Mouse (Mus musculus) layer of hippocampus, postnatal 10 days (tissue): ENCODE data around the gene Syt8. TPM values are rescaled to one million over a fixed set of nuclear protein-coding genes. Genes with fewer than 3 reads are reported as not detected.

Experiments used
- DNase-seq, 2 experiments: peaks; one replicate each; pipeline ENCODE4 v3.0.0; 2021; ENCODE audit warnings: low spot score in 2 of 2
- total RNA-seq, 2 experiments: library from RNA; stranded (reverse); gene quantifications; 2 replicates each; pipeline ENCODE4 v1.2.3; 2021

Syt8 gene
- total RNA-seq, 2 experiments from 2014 or later: not detected

DNA sequence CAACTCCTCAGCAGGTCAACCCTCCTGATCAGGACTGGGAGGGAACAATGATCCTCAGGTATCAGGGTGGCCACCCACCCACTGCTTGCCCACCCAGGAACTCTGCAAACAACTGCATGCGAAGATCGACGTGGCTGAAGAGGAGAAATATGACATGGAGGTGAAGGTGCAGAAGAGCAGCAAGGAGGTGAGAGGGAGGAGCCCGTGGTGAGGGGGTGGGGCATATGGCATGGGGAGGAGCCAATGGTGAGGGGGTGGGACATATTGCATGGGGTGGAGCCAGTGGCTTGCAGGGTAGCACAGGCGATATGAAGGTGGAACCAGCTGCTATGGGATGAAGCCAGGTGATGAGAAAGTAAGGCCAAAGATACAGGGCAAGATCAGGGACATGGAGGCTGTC is 8.8 kb downstream of the Syt8 start:
- no peak for DNase-seq

DNA sequence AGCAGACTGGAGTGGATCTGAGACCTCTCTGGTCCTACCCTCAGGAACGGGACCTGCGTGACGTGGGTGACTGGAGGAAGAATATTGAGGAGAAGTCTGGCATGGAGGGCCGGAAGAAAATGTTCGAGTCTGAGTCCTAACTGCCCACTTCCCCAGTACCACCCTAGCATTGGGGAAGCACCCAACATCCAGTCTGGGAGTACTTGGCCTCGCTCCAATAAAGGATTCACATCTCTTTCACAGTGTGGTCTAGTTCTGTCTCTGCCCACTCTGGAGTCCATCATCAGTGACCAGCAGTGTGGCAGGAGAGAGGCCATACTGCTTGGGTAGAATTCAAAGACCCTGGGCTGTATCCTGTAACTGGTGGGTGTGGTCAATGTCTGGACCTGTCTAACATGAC is 9.5 kb downstream of the Syt8 start:
- DNase-seq: no peak

DNA sequence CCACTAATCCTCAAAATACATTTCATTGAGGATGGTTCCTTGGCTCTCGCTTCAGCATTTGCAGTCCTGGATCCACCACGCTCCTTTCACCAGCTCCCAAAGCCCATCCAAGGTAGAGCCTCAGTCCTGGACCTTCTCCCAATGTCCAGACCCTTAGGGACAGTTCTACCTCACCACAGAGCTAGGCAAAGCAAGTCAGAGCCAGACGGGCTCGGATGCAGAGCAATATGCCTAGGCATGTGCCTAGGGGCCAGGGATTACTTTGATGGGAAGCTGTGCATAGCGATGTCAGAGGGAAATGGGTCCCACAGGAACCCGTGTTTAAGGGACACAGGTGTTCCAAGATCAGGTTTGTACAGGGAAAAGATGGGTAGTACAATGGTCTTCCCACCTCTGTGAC is 10.7 kb downstream of the Syt8 start:
- no peak for DNase-seq

DNA sequence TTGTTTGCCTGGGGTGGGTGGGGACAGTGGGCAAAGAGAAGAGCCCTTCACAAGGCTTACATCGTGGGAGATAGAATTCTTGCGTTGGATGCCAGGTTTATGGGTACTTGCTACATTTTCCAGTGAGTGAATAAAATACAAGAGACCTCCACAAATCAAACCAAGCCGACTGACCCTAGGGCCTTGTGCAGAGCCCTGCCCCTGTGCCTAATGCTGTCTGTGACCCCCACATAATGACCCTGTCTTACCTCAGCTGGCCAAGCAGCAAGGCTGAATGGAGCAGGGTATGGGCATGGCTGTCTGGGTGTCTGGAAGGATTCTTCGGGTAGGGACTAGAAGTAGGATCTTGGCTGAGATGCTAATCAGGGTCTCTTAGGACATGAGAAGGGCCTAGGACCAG is 11.6 kb downstream of the Syt8 start:
- no peak for DNase-seq

DNA sequence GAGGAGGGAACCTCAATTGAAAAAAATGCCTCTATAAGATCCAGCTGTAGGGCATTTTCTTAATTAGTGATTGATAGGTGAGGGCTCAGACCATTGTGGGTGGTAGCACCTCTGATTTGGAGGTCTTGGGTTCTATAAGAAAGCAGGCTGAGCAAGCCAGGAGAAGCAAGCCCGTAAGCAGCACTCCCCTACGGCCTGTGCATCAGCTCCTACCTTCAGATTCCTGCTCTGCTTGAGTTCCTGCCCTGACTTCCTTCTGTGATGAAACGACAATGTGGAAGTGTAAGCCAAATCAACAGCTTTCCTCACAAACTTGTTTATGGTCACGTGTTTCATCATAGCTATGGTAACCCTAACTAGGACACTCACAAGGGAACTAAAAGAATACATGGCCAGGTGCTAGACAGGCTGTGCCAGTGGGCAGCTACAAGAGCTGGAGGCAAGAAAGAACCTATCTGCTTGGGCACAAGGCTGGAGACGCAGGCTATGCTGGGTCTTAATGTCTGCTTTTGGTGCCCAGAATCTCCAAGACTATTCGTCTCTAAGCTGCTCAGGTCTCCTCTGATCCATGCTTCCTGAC is 14.5 kb downstream of the Syt8 start:
- DNase-seq: no peak

DNA sequence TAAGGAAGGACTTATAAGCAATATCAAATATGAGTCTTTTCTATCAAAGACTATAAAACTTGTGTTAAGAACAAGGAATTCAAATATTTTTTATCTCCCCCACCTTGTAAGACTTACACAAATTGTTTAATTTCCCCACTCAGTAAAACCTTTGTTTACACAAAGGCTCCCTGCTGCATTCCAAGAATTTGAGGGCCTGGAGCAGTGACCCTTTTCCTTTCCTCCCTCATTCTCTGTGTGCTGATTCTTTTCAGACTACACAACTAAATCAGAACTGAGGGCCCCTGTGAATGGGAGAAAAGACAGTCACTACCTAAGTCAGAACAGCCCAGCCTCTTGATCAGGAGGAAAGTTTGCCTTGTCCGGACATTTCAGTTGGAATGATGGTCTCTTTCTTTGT is 20.1 kb downstream of the Syt8 start:
- DNase-seq: no peak

DNA sequence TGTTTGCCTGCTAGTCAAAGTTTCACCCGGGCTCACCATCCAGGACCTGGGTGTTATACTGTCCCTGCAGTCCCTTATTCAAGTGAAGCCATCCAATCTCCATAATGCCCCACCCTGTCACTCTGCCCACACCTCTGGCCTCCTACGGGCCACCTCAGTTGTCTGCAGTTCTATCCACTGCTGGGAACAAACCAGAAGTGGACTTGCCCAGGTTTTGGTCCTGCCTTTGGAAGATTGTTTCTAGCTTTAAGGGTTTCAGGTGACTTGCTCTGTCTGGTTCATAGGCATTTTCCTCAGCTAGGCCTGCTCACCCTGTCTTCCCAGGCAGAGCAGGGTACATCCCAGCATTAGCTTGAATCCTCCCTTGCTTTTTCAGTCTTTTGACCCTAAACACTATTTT is 20.6 kb downstream of the Syt8 start:
- no peak for DNase-seq

DNA sequence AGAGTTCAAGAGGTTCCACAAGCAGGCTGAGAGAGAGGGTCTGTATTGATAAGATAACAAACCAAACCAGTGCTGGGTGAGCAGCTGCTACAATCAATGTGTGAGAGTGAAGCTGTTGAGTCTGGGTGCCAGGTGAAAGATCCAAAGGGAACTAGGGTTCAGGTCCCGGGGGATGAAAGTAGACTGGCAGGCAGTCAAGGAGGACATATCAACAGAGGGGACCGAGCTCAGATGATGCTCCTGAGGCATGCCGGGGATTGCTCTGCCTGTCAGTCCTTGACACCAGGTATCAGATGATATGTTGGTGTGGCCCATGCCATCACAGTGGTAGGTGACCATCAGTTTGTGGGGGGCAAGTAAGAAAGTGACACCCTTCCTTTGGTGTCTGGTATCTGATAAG is 22.2 kb downstream of the Syt8 start:
- DNase-seq: no peak

DNA sequence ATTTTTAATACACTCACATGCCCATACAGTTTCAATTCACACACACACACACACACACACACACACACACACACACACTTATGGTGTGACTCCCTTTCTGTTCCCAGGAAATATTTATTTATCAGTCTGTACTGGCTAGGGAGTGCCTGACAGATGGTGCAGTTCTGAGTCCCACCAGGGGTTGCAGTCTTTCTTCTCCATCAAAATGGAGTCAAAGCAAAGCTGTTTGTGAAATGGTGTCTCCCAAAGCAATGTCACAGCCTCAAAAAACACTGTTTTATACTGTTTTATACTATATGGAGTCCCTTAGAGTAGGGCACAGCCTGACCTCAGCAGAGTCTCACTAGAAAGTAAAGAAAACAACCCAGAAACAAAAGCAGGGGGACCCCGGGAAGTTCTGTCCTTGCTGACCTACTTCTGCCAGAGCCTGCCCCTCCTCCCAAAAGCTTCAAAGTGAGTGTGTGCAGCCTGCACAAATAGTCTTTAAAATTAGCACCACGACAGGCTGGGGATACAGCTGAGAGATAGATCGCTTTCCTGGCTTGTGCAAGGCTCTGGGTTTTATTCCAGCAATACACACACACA is 22.7 kb downstream of the Syt8 start:
- peak; percentile 60 to 66 for DNase-seq

DNA sequence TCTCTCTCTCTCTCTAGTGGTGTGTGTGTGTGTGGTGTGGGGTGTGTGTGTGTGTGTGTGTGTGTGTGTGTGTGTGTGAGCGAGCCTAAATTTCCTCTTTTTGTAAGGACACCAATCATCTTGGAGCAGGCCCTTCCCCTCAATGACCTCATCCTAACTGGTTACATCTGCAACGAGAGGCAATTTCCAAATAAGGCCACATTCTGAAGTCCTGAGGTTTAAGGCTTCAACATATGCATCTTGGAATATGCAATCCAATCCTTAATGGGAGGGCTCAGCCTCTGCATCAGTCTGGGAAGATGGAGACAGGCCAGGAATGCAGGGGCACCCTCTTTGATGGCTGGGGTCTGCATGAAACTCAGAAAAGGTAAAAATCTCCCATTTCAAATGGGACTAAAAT is 23.4 kb downstream of the Syt8 start:
- DNase-seq: no peak

DNA sequence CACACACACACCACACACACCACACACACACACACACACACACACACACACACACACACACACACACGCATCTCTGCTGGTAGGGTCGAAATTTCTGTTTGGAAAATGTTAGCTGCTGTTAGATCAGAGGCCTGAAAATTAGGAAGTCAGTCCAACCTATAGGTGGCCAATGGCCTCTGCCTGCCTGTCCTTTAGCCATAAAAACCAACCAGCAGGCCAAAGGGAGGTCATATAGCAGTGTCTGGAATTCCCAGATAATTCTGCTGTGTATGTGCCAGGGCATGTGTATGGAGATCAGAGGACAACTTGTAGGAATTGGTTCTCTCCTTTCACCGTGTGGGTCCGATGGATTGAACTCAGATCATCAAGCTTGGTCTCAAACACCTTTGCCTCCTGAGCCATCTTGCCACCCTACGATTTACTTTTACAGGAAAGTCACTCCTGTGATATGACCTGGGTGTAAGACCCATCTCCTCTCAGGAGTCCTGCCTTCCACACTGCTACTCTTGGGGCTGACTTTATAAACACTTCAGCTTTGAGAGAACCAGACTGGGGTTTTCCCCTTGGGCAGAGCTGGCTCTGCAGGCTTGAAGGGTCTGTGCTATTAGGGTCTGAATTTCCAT is 24.1 kb downstream of the Syt8 start:
- DNase-seq: no peak

DNA sequence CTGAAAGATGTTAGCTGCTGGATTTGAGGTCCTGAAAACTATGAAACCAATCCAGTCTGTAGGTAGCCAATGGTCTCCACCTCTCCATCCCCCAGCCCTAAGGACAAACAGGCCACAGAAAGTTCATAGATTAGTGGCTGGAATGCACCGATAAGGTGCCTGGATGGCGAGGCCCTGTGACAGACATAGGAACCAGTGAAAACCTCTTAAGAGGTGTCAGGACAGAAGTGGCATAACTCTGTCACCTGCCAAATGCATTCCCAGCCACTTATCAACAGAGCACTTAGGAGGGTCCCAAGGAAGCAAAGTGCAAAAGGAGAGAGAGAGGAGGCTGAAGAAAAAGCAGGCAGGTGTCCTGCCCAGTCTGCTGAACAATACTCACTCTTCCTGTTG is 24.6 kb downstream of the Syt8 start:
- DNase-seq: no peak

DNA sequence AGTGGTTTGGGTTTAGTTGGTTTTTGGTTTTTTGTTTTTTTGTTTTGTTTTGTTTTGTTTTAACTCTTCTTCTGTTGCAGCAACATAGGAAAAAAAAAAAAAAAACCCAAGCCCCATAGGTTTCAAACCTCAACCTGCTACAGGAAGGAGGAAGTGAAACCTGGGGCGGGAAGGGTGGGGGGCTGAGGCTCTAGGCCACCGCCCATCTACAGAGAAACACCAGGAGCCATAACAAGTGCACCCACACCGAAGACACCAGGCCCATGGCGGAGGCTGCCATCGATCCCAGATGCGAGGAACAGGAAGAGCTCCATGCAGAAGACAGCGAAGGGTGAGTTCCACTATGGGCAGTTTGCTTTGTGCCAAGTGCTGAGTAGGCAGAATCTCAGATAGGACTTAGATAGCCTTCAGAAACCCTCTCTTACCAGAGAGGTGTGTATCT is 26.0 kb downstream of the Syt8 start, which contains the start of gene Lsp1:
Gene Lsp1, plus strand, starts transcription at position 174 of the 442 bp plus-strand sequence.
- DNase-seq: no peak

DNA sequence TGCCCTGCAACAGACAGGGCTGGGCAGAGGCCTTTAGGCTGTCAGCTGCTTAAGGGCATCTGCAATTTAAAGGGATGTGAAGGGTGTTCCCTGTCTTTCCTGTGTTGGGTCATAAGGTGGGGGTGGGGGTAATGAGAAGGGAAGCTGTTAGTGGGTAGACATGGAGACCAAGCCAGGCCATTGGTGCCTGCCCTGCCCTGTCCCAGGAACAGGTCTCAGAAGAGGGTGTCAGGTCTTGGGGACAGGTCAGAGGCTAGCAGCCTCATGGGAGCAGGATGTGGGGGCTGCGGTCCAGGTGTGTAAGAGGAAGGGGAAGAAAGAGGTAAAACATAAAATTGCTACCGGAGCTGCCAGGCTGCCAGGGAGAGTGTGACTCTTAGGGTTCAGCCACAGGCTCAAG is 26.8 kb downstream of the Syt8 start:
- DNase-seq: no peak

DNA sequence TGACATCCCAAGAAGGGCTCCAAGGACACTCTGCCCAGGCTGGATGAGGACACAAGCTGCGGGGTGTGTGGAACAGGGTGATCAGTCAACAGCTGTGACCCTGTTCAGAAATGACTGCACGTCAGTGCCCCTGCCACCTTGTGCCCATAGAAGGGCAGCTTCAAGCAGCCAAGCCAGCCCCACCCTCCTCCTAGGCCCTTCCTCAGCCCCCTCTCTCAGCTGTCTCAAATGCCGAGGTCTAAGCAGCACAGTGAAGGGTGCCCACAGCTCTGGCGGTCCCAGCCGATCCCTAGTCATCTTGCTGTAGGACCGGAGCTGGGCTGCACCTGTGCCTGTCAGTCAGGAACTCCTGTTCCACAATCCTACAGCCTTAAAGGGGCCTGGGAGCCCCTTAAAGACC is 27.5 kb downstream of the Syt8 start:
- no peak for DNase-seq

DNA sequence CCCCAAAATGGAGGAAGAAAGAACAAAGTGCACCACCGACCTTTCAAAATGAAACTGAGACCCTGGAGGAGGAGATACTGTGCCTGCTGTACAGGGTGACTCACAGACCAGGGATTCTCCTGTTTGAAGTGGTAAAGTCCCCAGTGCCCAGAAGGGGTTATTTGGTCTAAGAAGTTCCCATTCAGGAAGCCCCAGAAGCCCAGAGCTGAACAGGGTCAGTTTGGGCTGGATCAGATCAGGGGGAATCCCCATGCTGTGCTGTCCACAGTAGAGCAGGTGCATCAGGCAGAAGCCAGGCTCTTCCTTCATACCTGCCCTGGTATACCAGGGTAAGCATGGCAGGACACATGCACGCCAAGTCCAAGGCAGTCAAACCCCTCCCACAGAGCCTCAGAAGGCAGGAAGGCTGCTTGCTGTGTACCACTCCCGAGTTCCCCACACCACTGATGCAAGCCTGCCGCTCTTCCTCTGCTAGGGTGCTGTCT is 28.0 kb downstream of the Syt8 start:
- no peak for DNase-seq

DNA sequence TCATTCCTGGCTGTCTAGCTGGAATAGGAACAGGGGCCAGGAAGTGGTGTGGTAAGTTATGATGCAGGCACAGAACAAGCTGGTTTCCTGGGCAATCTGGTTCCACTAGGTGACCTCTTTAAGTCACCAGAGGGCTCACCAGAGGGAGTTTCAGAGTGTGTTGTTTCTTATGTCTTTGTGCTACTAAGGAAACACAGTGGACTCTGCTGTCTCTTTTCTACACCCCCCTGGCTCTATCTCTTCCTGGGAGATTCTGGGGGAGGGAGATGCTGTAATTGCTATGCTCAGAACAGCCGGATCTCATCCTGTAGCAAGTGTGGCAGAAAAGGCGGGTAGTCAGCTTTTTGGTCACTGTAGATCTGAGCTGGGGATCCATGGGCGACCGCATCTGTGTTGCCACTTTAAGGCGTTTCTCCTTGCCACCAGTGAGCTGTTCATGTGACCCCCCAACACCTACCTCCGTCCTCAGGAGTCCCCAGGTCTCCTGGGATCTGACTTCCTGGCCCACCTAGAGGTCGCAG is 35.6 kb downstream of the Syt8 start:
- DNase-seq: no peak

DNA sequence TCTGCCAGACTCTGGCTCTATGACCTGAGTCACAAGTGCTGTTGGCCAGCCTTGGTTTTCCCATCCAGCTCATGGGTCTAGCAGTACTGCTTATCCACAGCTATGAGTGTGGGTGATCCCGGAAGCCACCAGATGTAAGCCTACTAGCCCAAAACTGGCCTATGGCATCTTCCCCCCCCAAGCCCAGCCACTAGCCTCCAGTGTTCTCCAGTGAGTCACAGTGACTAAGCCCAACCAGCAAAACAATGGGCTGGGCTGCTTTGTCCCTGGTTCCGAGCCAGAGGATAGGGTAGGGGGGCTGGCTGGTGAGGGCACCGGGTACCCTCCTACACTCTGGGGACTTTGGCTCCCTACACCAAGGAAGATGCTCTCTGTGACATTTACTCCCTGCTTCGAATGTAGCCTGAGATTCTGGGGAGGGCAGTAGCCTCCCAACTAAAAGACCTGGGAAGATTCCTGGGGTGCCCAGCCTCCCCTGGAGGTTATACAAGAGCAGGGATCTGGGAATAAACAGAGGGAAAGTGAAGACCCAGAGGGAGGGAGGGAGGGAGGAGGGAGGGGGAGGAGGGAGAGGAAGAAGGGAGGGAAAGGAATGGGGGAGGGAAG is 36.3 kb downstream of the Syt8 start:
- peak; percentile 47 for DNase-seq

DNA sequence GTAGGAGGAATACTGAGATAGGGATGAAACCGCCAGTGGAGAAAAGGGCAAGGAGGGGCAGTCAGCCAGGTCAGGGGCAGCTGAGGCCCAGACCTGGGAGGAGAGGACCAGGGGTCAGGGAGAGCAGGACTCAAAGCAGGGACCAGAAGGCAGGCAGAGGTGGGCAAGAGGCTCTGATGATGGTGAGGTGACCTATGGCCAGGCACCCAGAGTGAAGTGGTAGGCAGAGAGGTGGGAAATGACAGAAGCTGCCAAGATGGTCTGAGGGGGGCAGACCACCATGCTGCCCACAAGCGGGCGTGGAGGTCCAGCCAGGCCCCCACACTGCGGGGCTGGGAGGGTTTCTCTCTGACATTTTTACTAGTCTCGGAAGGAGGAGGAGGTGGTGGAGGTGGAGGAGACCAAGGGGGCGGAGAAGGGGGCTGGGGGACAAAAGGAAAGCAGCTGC is 36.8 kb downstream of the Syt8 start:
- DNase-seq: no peak

DNA sequence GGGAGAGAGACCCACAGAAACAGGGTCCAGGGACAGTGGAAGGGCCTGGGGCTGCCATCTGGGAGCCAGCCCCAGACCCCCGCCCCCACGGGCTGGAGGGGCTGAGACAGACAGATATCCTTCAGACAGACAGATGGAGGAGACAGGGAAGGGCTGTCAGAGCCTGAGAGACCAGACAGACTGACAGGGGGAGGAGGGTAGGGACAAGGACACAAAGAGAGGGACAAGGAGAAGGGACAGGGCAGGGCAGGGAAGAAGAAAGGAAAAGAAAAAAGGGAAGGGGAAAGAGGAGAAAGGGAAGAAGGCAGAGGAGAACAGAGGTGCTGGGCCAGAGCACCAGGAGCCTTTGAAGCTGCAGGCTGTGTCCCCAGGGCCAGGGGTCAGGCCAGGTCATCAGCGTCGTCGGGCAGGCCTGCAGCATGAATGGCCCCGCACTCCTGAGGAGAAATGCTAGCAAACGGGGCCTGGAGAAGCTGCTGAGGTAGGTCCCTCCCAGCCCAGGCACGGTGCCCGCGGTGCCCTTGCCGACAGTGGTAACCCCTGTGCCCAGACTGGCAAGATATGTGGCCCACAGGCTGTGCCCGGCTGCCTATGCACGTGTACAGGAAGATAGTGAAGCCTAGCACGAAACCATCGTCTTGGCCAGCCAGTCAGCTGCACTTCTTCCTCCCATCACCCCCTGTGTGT is 37.4 kb downstream of the Syt8 start:
- DNase-seq: no peak

DNA sequence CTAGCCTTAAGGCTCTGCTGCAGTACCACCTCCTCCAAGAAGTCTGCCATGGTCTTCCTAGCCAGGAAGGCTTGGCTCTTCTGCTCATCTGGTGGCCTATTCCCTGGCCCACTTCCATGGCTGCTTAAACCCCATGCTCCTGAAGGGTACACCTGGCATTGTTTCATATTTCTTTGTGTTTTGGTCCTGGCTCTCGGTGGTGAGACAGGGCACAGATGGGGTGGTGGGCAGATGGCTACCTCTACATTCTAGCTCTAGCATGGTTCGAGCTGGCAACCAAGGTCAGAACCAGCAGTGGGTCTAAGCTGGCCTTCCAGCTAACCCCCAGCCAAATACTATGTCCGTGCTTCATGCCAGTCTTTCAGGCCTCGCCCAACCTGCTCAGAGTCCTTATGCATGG is 38.3 kb downstream of the Syt8 start:
- no peak for DNase-seq

DNA sequence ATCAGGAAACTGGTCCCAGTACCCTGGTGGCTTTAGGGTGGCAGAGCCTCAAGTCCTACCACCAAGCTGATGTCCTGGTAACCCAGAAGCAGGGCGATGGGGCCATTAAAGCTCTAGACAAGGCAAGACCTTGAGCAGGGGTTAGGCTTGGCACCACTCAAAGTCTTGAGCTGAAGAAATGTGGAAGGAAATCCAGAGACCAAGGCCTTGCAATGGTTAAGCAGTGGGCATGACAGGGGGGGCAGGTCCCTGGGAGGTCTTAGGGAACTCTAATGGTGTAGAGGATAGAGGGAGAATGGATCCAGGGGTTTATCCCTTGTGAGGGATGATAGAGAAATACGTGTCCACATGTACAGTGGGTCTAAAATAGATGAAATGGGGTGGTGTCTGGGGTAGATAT is 38.8 kb downstream of the Syt8 start:
- DNase-seq: no peak
